Mouse (Mus musculus): Measurements from ENCODE around the gene Eln. TPM values are rescaled to one million over a fixed set of nuclear protein-coding genes. Genes with fewer than 3 reads are reported as not detected.
A peak's percentile ranks its signal among the peaks of the same experiment; 100 is the strongest.

Gene Eln
- total and polyA plus RNA-seq, 3 experiments: not detected

- Histone ChIP-seq H3K27me3 (replicated peaks) (no peaks in the 10 kb centered on the region), H3K4me1 (ENCODE audit: control insufficient read depth in 1 of 2, insufficient read depth in 2 of 2) (peaks cover 31 to 50% of the 10 kb centered on the region in 2 experiments), H3K4me2 (ENCODE audit: insufficient read depth, low read depth, poor library complexity, severe bottlenecking) (peak overlapping the region; percentile 27), H3K79me2 (replicated peaks; ENCODE audit: control insufficient read depth, extremely low read depth, insufficient read depth, poor library complexity, severe bottlenecking) (no peaks in the 10 kb centered on the region), H3K27ac (ENCODE audit: insufficient read depth, low read depth) (no peak overlapping the region), H3K9me3 (replicated peaks; ENCODE audit: low read length) (no peaks in the 10 kb centered on the region), H3K36me3 (replicated peaks in 1 of 2; ENCODE audit: control insufficient read depth in 1 of 2, insufficient read depth in 1 of 2, low read length in 1 of 2) (peaks cover 0 to 33% of the 10 kb centered on the region in 2 experiments), H3K4me3 (replicated peaks in 1 of 3; ENCODE audit: low read depth in 2 of 3, low read length in 2 of 3, poor library complexity in 1 of 3) (peak overlapping the region in 2 of 3 experiments; percentile 54 to 59), H3K9ac (ENCODE audit: insufficient read depth, low read depth) (peak overlapping the region; percentile 8; the same call in 1 of the 2 replicates)
- dilution Hi-C loops (cut with MboI; ENCODE audit: extremely low pct_ligation_motif_present, extremely low pct_unique_long_range_greater_than_20kb, low sequenced_read_pairs): no loop called here
- TF ChIP-seq MYC (IDR thresholded peaks at IDR 0.05; ENCODE audit: low read depth, low read length) (no peak), MAX (IDR thresholded peaks at IDR 0.05; ENCODE audit: low read length) (no peak)
- in situ Hi-C loops (cut with MboI; ENCODE audit: low pct_ligation_motif_present, low pct_unique_long_range_greater_than_20kb, low sequenced_read_pairs): no loop called here
- peak; percentile 29 for DNase-seq (ENCODE audit: extremely low read depth)
Observed at GRCm38 (mm10) chr5:134678827-134679546, 68.1 kb downstream of the Eln start.

GRCm38 (mm10) chr5:134678031-134678430, 69.1 kb downstream of the Eln start:
- peak; percentile 55 for DNase-seq (ENCODE audit: extremely low read depth)
- Histone ChIP-seq H3K9me3 (replicated peaks; ENCODE audit: low read length) (no peaks in the 10 kb centered on the region), H3K4me1 (ENCODE audit: control insufficient read depth in 1 of 2, insufficient read depth in 2 of 2) (peaks cover 31 to 50% of the 10 kb centered on the region in 2 experiments), H3K79me2 (replicated peaks; ENCODE audit: control insufficient read depth, extremely low read depth, insufficient read depth, poor library complexity, severe bottlenecking) (no peaks in the 10 kb centered on the region), H3K4me3 (replicated peaks in 1 of 3; ENCODE audit: low read depth in 2 of 3, low read length in 2 of 3, poor library complexity in 1 of 3) (peak overlapping the region; percentile 26 to 59 (median 54)), H3K27ac (ENCODE audit: insufficient read depth, low read depth) (peak overlapping the region; percentile 7; the same call in 1 of the 2 replicates), H3K36me3 (replicated peaks in 1 of 2; ENCODE audit: control insufficient read depth in 1 of 2, insufficient read depth in 1 of 2, low read length in 1 of 2) (peaks cover 0 to 32% of the 10 kb centered on the region in 2 experiments), H3K27me3 (replicated peaks) (no peaks in the 10 kb centered on the region), H3K4me2 (ENCODE audit: insufficient read depth, low read depth, poor library complexity, severe bottlenecking) (peak overlapping the region; percentile 27; the same call in 1 of the 2 replicates), H3K9ac (ENCODE audit: insufficient read depth, low read depth) (peak overlapping the region; percentile 28; the same call in 1 of the 2 replicates)
- TF ChIP-seq POLR2A (IDR thresholded peaks at IDR 0.05; ENCODE audit: low read depth, low read length): peak; percentile 46; the same call in 1 of the 2 replicates
- 0 out of 2 replicates have a peak, but pooled peaks have one; percentile 23 for TF ChIP-seq UBTF (IDR thresholded peaks at IDR 0.05; ENCODE audit: low read depth, low read length)
- TF ChIP-seq TCF12 (IDR thresholded peaks at IDR 0.05; ENCODE audit: low read depth, low read length): 0 out of 2 replicates have a peak, but pooled peaks have one; percentile 26
- no peak for TF ChIP-seq PAX5 (IDR thresholded peaks at IDR 0.05; ENCODE audit: low read length)
- in situ Hi-C loops (cut with MboI; ENCODE audit: low pct_ligation_motif_present, low pct_unique_long_range_greater_than_20kb, low sequenced_read_pairs) (no loop called here), dilution Hi-C loops (cut with MboI; ENCODE audit: extremely low pct_ligation_motif_present, extremely low pct_unique_long_range_greater_than_20kb, low sequenced_read_pairs) (no loop called here)

- H3K4me2 ChIP-seq (ENCODE audit: insufficient read depth, low read depth, poor library complexity, severe bottlenecking): no peak overlapping the region; the same call in 1 of the 2 replicates
- no peaks in the 10 kb centered on the region for H3K79me2 ChIP-seq (replicated peaks; ENCODE audit: control insufficient read depth, extremely low read depth, insufficient read depth, poor library complexity, severe bottlenecking)
- DNase-seq (ENCODE audit: extremely low read depth): no peak
- peak overlapping the region; percentile 26 to 59 (median 54) for H3K4me3 ChIP-seq (replicated peaks in 1 of 3; ENCODE audit: low read depth in 2 of 3, low read length in 2 of 3, poor library complexity in 1 of 3)
- peaks cover 4 to 35% of the 10 kb centered on the region in 2 experiments for H3K36me3 ChIP-seq (replicated peaks in 1 of 2; ENCODE audit: control insufficient read depth in 1 of 2, insufficient read depth in 1 of 2, low read length in 1 of 2)
- H3K27me3 ChIP-seq (replicated peaks): no peaks in the 10 kb centered on the region
- dilution Hi-C loops (cut with MboI; ENCODE audit: extremely low pct_ligation_motif_present, extremely low pct_unique_long_range_greater_than_20kb, low sequenced_read_pairs): no loop called here
- in situ Hi-C loops (cut with MboI; ENCODE audit: low pct_ligation_motif_present, low pct_unique_long_range_greater_than_20kb, low sequenced_read_pairs): no loop called here
- TF ChIP-seq POLR2A (IDR thresholded peaks at IDR 0.05; ENCODE audit: low read depth, low read length) (no peak), NRF1 (IDR thresholded peaks at IDR 0.05; ENCODE audit: low read depth, low read length) (no peak)
- H3K9ac ChIP-seq (ENCODE audit: insufficient read depth, low read depth): no peak overlapping the region
- peak overlapping the region; percentile 7; the same call in 1 of the 2 replicates for H3K27ac ChIP-seq (ENCODE audit: insufficient read depth, low read depth)
- no peaks in the 10 kb centered on the region for H3K9me3 ChIP-seq (replicated peaks; ENCODE audit: low read length)
- peaks cover 31 to 54% of the 10 kb centered on the region in 2 experiments for H3K4me1 ChIP-seq (ENCODE audit: control insufficient read depth in 1 of 2, insufficient read depth in 2 of 2)
Observed at GRCm38 (mm10) chr5:134677491-134677890, 69.6 kb downstream of the Eln start.

Data from CH12.LX (cell line).